Mouse (Mus musculus) MEL (cell line): ENCODE data around the gene Eed. TPM values are rescaled to one million over a fixed set of nuclear protein-coding genes. Genes with fewer than 3 reads are reported as not detected.

ENCODE experiments used
- DNase-seq: peaks from one replicate; pipeline ENCODE4 v3.0.0; 2011; ENCODE audit warnings: low read depth, low spot score
- H3K27ac ChIP-seq: 2 replicates; pipeline ENCODE4 v1.5.1; 2012; ENCODE audit warnings: low read depth, mild to moderate bottlenecking, control low read depth, low read length, moderate library complexity; ENCODE audit not compliant: control insufficient read depth
- H3K27me3 ChIP-seq, 2 experiments: fragments of 150-350 bp in 1 of 2; sonication (generic) in 1 of 2; 2 replicates each; pipeline ENCODE4 v1.6.1; 2012; ENCODE audit warnings: low read length in 2 of 2, mild to moderate bottlenecking in 2 of 2, improper control_type of control experiment in 1 of 2, moderate library complexity in 1 of 2; ENCODE audit not compliant: insufficient read depth in 2 of 2, control insufficient read depth in 1 of 2
- H3K36me3 ChIP-seq, 2 experiments: 2 replicates each; pipeline ENCODE4 v1.6.1; 2012 to 2014; ENCODE audit warnings: low read length in 2 of 2, improper control_type of control experiment in 1 of 2, inconsistent platforms in 1 of 2, mild to moderate bottlenecking in 1 of 2; ENCODE audit not compliant: insufficient read depth in 2 of 2, control insufficient read depth in 1 of 2
- H3K4me1 ChIP-seq, 2 experiments: fragments of 150-350 bp in 1 of 2; sonication (generic) in 1 of 2; 2 replicates each; pipeline ENCODE4 v1.6.1; 2012; ENCODE audit warnings: low read length in 2 of 2, improper control_type of control experiment in 1 of 2, mild to moderate bottlenecking in 1 of 2; ENCODE audit not compliant: insufficient read depth in 2 of 2, control insufficient read depth in 1 of 2
- H3K4me3 ChIP-seq, 2 experiments: fragments of 150-350 bp in 1 of 2; sonication (generic) in 1 of 2; 2 replicates each; pipeline ENCODE4 v1.5.1; 2012; ENCODE audit warnings: low read depth in 2 of 2, low read length in 2 of 2, mild to moderate bottlenecking in 2 of 2, moderate library complexity in 2 of 2, control low read depth in 1 of 2, improper control_type of control experiment in 1 of 2; ENCODE audit not compliant: control insufficient read depth in 1 of 2, insufficient read depth in 1 of 2
- H3K79me2 ChIP-seq: 2 replicates; pipeline ENCODE4 v1.6.1; 2012; ENCODE audit warnings: mild to moderate bottlenecking, low read length, moderate library complexity; ENCODE audit not compliant: control insufficient read depth, poor library complexity, insufficient read depth
- H3K9ac ChIP-seq: 2 replicates; pipeline ENCODE4 v1.6.1; 2012; ENCODE audit warnings: low read depth, mild to moderate bottlenecking, control low read depth, low read length, moderate library complexity; ENCODE audit not compliant: control insufficient read depth, poor library complexity, severe bottlenecking
- H3K9me3 ChIP-seq: fragments of 150-350 bp; sonication (generic); replicated peaks from 2 replicates; pipeline ENCODE4 v1.6.1; 2012; ENCODE audit warnings: mild to moderate bottlenecking, low read length, improper control_type of control experiment, moderate library complexity; ENCODE audit not compliant: insufficient read depth
- BHLHE40 ChIP-seq: IDR thresholded peaks from 2 replicates; pipeline ENCODE4 v1.6.1; 2012; ENCODE audit warnings: low read depth, mild to moderate bottlenecking, inconsistent platforms, low read length, improper control_type of control experiment, borderline replicate concordance
- CHD2 ChIP-seq: IDR thresholded peaks from 2 replicates; pipeline ENCODE4 v1.6.1; 2011; ENCODE audit warnings: low read length, improper control_type of control experiment
- E2F4 ChIP-seq: IDR thresholded peaks from 2 replicates; pipeline ENCODE4 v1.6.1; 2011; ENCODE audit warnings: low read depth, low read length, improper control_type of control experiment, borderline replicate concordance
- ELF1 ChIP-seq: IDR thresholded peaks from 2 replicates; pipeline ENCODE4 v1.6.1; 2014; ENCODE audit warnings: low read depth, mild to moderate bottlenecking, inconsistent platforms, low read length, improper control_type of control experiment, moderate library complexity
- GATA1 ChIP-seq: IDR thresholded peaks from 2 replicates; pipeline ENCODE4 v1.6.1; 2011; ENCODE audit warnings: low read depth, low read length, improper control_type of control experiment
- KAT2A ChIP-seq: conservative IDR thresholded peaks from 2 replicates; pipeline ENCODE4 v1.6.1; 2012; ENCODE audit warnings: low read depth, low read length, improper control_type of control experiment, inconsistent platforms
- MAFK ChIP-seq: IDR thresholded peaks from 2 replicates; pipeline ENCODE4 v1.6.1; 2011; ENCODE audit warnings: low read depth, mild to moderate bottlenecking, low read length, improper control_type of control experiment, borderline replicate concordance
- MAX ChIP-seq: IDR thresholded peaks from 2 replicates; pipeline ENCODE4 v1.6.1; 2011; ENCODE audit warnings: low read length, improper control_type of control experiment
- MAZ ChIP-seq: IDR thresholded peaks from 2 replicates; pipeline ENCODE4 v1.6.1; 2012; ENCODE audit warnings: low read depth, mild to moderate bottlenecking, inconsistent platforms, low read length, improper control_type of control experiment
- MEF2A ChIP-seq: IDR thresholded peaks from 2 replicates; pipeline ENCODE4 v1.6.1; 2014; ENCODE audit warnings: low read depth, mild to moderate bottlenecking, inconsistent platforms, low read length, improper control_type of control experiment; ENCODE audit not compliant: poor library complexity, insufficient replicate concordance, severe bottlenecking; ENCODE audit errors: extremely low read depth
- MXI1 ChIP-seq: IDR thresholded peaks from 2 replicates; pipeline ENCODE4 v1.6.1; 2011; ENCODE audit warnings: mild to moderate bottlenecking, low read depth, low read length, improper control_type of control experiment
- MYB ChIP-seq: IDR thresholded peaks from 2 replicates; pipeline ENCODE4 v1.6.1; 2011; ENCODE audit warnings: mild to moderate bottlenecking, low read depth, low read length, improper control_type of control experiment
- MYC ChIP-seq: IDR thresholded peaks from 2 replicates; pipeline ENCODE4 v1.6.1; 2011; ENCODE audit warnings: low read depth, mild to moderate bottlenecking, low read length, improper control_type of control experiment, moderate library complexity
- NELFE ChIP-seq: IDR thresholded peaks from 2 replicates; pipeline ENCODE4 v1.6.1; 2011; ENCODE audit warnings: low read depth, low read length, improper control_type of control experiment
- RCOR1 ChIP-seq: IDR thresholded peaks from 2 replicates; pipeline ENCODE4 v1.6.1; 2012; ENCODE audit warnings: low read depth, mild to moderate bottlenecking, inconsistent platforms, low read length, improper control_type of control experiment
- SMC3 ChIP-seq: IDR thresholded peaks from 2 replicates; pipeline ENCODE4 v1.6.1; 2011; ENCODE audit warnings: low read depth, low read length, improper control_type of control experiment
- TAL1 ChIP-seq: IDR thresholded peaks from 2 replicates; pipeline ENCODE4 v1.6.1; 2012; ENCODE audit warnings: mild to moderate bottlenecking, inconsistent platforms, low read length, moderate library complexity, mixed read lengths
- TCF12 ChIP-seq: IDR thresholded peaks from 2 replicates; pipeline ENCODE4 v1.6.1; 2014; ENCODE audit warnings: low read depth, mild to moderate bottlenecking, inconsistent platforms, low read length, improper control_type of control experiment, moderate library complexity
- ZKSCAN1 ChIP-seq: IDR thresholded peaks from 2 replicates; pipeline ENCODE4 v1.6.1; 2012; ENCODE audit warnings: low read depth, mild to moderate bottlenecking, inconsistent platforms, low read length, improper control_type of control experiment, moderate library complexity
- ZNF384 ChIP-seq: IDR thresholded peaks from 2 replicates; pipeline ENCODE4 v1.6.1; 2012; ENCODE audit warnings: low read depth, mild to moderate bottlenecking, inconsistent platforms, low read length, improper control_type of control experiment
- polyA plus RNA-seq, 2 experiments: library from polyadenylated mRNA; stranded (reverse) in 1 of 2; unstranded in 1 of 2; fragments of >175 nt in 1 of 2; fragments of >200 nt in 1 of 2; gene quantifications; 2 replicates each; pipeline versions ENCODE4 v1.2.1 to v1.2.4; 2012; ENCODE audit warnings: low replicate concordance in 2 of 2, low read depth in 1 of 2; ENCODE audit not compliant: insufficient read length in 2 of 2, insufficient read depth in 1 of 2, missing spikeins in 1 of 2
- total RNA-seq: library from RNA; depleted of rRNA; stranded (reverse); fragments of 300-350 nt; gene quantifications from 2 replicates; pipeline ENCODE4 v1.2.3, GENCODE M21; 2012

Gene Eed
- total and polyA plus RNA-seq, 3 experiments: 94.3 to 668 (median 166) TPM

DNA sequence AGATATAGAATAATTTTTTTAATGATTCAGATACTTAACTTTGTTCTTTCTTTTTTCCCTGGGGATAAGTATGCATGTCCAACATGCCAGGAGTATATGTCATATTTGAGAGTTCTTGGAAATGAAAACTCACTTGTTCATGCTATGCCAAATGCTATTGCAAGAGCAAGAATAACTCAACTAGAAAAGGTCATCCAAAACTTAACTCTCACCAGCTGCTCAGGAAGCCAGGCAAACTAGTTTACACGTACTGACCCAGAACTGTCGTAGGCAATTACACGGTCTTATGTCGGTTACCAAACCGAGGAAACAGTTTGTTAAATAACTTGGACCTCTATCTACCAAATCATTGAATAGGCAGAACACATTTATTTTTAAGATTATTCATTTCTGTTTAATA, 64.1 kb downstream of the Eed start:
- H3K9me3 ChIP-seq: no peaks in the 10 kb centered on the region
- no peaks in the 10 kb centered on the region; a peak in 1 of 4 replicates for H3K36me3 ChIP-seq
- H3K4me1 ChIP-seq: no peaks in the 10 kb centered on the region
- H3K4me3 ChIP-seq: no peak overlapping the region
- no peak overlapping the region for H3K27ac ChIP-seq
- TF ChIP-seq NELFE: no peak
- TF ChIP-seq TCF12: no peak
- DNase-seq: no peak
- H3K27me3 ChIP-seq: no peaks in the 10 kb centered on the region
- H3K9ac ChIP-seq: no peak overlapping the region
- H3K79me2 ChIP-seq: no peaks in the 10 kb centered on the region

DNA sequence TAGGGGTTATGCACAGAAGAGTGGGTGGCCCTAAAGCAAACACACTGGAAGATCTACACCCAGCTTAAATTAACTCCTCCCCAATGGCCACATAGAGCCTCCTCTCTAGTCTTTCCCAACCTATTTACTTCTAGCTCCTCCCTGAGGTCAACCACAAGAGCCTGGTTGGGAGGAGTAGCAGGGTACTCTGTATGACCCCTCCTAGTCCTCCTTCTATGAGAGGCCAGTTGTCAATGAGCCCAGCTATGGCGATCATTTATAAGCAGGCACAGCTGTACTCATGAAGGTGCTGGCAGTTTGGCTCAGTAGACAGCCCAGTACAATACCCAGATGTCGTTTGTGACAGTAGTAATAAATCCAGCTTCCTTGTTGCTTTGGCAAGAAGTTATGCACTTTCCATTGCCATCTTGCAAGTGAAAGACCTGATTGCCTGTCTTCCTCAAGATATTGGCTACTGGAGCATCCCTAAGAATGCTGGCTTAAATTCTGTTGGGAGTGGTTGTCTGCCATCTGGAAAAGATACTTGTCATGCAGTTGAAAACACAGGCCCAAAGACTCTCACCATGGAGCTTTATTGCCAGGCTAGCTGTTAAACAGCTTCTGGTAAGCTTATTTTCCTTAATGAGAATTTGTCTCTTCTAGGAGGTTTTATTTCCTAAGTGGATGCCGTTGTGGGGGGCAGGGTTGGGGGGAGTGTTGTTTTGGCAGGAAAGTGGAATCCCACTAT, 67.2 kb downstream of the Eed start:
- H3K27ac ChIP-seq: no peak overlapping the region
- no peak overlapping the region for H3K9ac ChIP-seq
- no peak overlapping the region for H3K4me3 ChIP-seq
- no peaks in the 10 kb centered on the region for H3K9me3 ChIP-seq
- H3K4me1 ChIP-seq: no peaks in the 10 kb centered on the region
- no peaks in the 10 kb centered on the region for H3K27me3 ChIP-seq
- no peak for TF ChIP-seq ZKSCAN1
- no peak for TF ChIP-seq MAZ
- TF ChIP-seq MXI1: no peak
- no peak for TF ChIP-seq GATA1
- no peak for TF ChIP-seq MAX
- no peak for TF ChIP-seq KAT2A
- TF ChIP-seq MYB: no peak
- TF ChIP-seq SMC3: no peak
- no peak for TF ChIP-seq ELF1
- TF ChIP-seq MEF2A: no peak
- TF ChIP-seq ZNF384: no peak
- TF ChIP-seq E2F4: no peak
- no peak for TF ChIP-seq CHD2
- TF ChIP-seq TAL1: no peak
- TF ChIP-seq RCOR1: no peak
- no peak for TF ChIP-seq MYC
- no peak for TF ChIP-seq BHLHE40
- TF ChIP-seq MAFK: no peak
- no peaks in the 10 kb centered on the region; a peak in 1 of 4 replicates for H3K36me3 ChIP-seq
- no peak for DNase-seq
- no peaks in the 10 kb centered on the region for H3K79me2 ChIP-seq
